Mouse (Mus musculus) small intestine, adult 2 months (tissue): ENCODE data around the gene Arid4b.

Experiments
- CTCF ChIP-seq: fragments of 200-500 bp; IDR thresholded peaks from 2 replicates; pipeline ENCODE4 v1.5.1; 2012; ENCODE audit warnings: low read depth, mild to moderate bottlenecking, control low read depth, inconsistent platforms, low read length, moderate library complexity, mixed read lengths; ENCODE audit not compliant: insufficient replicate concordance, insufficient read length; ENCODE audit errors: extremely low read depth
- POLR2A ChIP-seq: fragments of 200-500 bp; IDR thresholded peaks from 2 replicates; pipeline ENCODE4 v1.6.1; 2012; ENCODE audit warnings: low read depth, mild to moderate bottlenecking, control low read depth, inconsistent platforms, low read length, moderate library complexity

DNA sequence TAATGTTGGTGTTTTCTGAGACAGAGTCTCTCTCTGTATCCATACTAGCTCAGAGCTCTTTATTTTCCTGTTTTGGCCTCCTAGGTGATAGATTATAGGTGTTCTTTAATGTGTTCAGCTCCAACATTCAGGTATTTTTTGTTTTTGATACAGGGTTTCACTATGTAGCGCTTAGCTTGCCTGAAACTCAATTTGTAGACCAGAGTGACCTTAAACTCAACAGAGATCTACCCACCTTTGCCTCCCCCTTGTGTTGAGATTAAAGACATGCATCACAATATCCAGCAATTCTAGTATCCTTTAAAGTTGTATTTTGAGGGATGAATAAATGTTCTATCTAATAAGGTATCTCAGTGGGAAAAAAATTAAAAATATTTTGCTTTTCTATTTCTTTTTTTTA lies 115.0 kb downstream of the Arid4b start:
- no peak for TF ChIP-seq CTCF
- TF ChIP-seq POLR2A = no peak
